ENCODE assay signal across 9 mouse cellular contexts in genomic region chr2:165281779-165282311, GRCm38 (mm10). TPM values are rescaled to one million over a fixed set of nuclear protein-coding genes. Genes with fewer than 3 reads are reported as not detected.
A peak's percentile ranks its signal among the peaks of the same experiment; 100 is the strongest.
DNase-seq lines count a peak whose midpoint lies in the region; ATAC-seq and TF ChIP-seq lines count a peak whose summit lies in the region.
"Had no signal": no experiment of that assay in that cellular context is flagged by ENCODE, and none has a peak within 500 bp of the region (broad histone marks: within the 10 kb centered on the region; RNA-seq: fewer than 3 reads in every experiment).

No protein-coding gene starts in this region.

- 69% methylated on average over 6 of the region's 6 CpGs for WGBS in limb, embryonic 12.5 days
- whole genome bisulfite sequencing in limb, embryonic 10.5 days = 64% methylated on average over 6 of the region's 6 CpGs
- 41% methylated on average over 4 of the region's 6 CpGs for WGBS in heart, embryonic 16.5 days
- WGBS in small intestine, adult 2 months = 22% methylated on average over 6 of the region's 6 CpGs

- H3K36me3 ChIP-seq in limb, embryonic 12.5 days = peaks cover 62% of the 10 kb centered on the region
- H3K36me3 ChIP-seq in limb, embryonic 10.5 days = peaks cover 57% of the 10 kb centered on the region
- H3K36me3 ChIP-seq in heart, embryonic 16.5 days (ENCODE audit: control insufficient read depth, insufficient read depth) = peaks cover 7% of the 10 kb centered on the region; the same call in 1 of the 2 replicates
- peaks cover 51% of the 10 kb centered on the region for H3K36me3 ChIP-seq in small intestine, adult 2 months (ENCODE audit: control insufficient read depth, insufficient read depth, low read length)

- ATAC-seq in limb, embryonic 12.5 days (ENCODE audit: insufficient number of reproducible peaks, insufficient read depth, low FRiP score, low TSS enrichment, low read depth) = no peak
- ATAC-seq in heart, embryonic 16.5 days (replicated peaks; ENCODE audit: extremely low read depth, insufficient read depth, low FRiP score) = 0 out of 2 replicates have a peak, but pooled peaks have one; percentile 29
- ATAC-seq: forebrain, postnatal 0 days had no signal

- TF ChIP-seq CTCF in small intestine, adult 2 months (IDR thresholded peaks at IDR 0.05; ENCODE audit: extremely low read depth, insufficient read length, insufficient replicate concordance, low read depth, low read length) = no peak

- H3K4me2 ChIP-seq in limb, embryonic 12.5 days = no peak overlapping the region
- H3K4me2 ChIP-seq in heart, embryonic 16.5 days (ENCODE audit: low read depth, low read length) = no peak overlapping the region

- H3K4me3 ChIP-seq in limb, embryonic 12.5 days (replicated peaks) = no peak overlapping the region
- no peak overlapping the region for H3K4me3 ChIP-seq in limb, embryonic 10.5 days
- no peak overlapping the region for H3K4me3 ChIP-seq in heart, embryonic 16.5 days (ENCODE audit: low read length)
- no peak overlapping the region for H3K4me3 ChIP-seq in small intestine, adult 2 months (ENCODE audit: low read depth, low read length)

- no peaks in the 10 kb centered on the region for H3K27me3 ChIP-seq in limb, embryonic 12.5 days
- H3K27me3 ChIP-seq in limb, embryonic 10.5 days (ENCODE audit: low read depth, poor library complexity, severe bottlenecking) = no peaks in the 10 kb centered on the region
- H3K27me3 ChIP-seq in heart, embryonic 16.5 days (ENCODE audit: control insufficient read depth, insufficient read depth, low read length) = no peaks in the 10 kb centered on the region
- H3K27me3 ChIP-seq in small intestine, adult 2 months (ENCODE audit: control insufficient read depth, insufficient read depth, low read length) = no peaks in the 10 kb centered on the region

- peaks cover 9% of the 10 kb centered on the region for H3K4me1 ChIP-seq in limb, embryonic 12.5 days (replicated peaks)
- peaks cover 20% of the 10 kb centered on the region for H3K4me1 ChIP-seq in limb, embryonic 10.5 days
- peaks cover 5% of the 10 kb centered on the region for H3K4me1 ChIP-seq in heart, embryonic 16.5 days (ENCODE audit: control insufficient read depth, insufficient read depth, low read length)
- peaks cover 35% of the 10 kb centered on the region for H3K4me1 ChIP-seq in small intestine, adult 2 months (ENCODE audit: control insufficient read depth, insufficient read depth, insufficient read length, low read length)

- H3K27ac ChIP-seq in limb, embryonic 12.5 days = no peak overlapping the region
- no peak overlapping the region for H3K27ac ChIP-seq in limb, embryonic 10.5 days
- H3K27ac ChIP-seq in heart, embryonic 16.5 days (ENCODE audit: low read length) = no peak overlapping the region
- peak overlapping the region; percentile 76 for H3K27ac ChIP-seq in small intestine, adult 2 months (ENCODE audit: insufficient read depth, low read depth, low read length)

- H3K9me3 ChIP-seq in limb, embryonic 12.5 days = no peaks in the 10 kb centered on the region
- no peaks in the 10 kb centered on the region for H3K9me3 ChIP-seq in limb, embryonic 10.5 days (replicated peaks)
- no peaks in the 10 kb centered on the region for H3K9me3 ChIP-seq in heart, embryonic 16.5 days (replicated peaks; ENCODE audit: control insufficient read depth, low read length)

- H3K9ac ChIP-seq in limb, embryonic 12.5 days (replicated peaks) = 0 out of 2 replicates have a peak overlapping the region, but pooled peaks have one; percentile 8
- no peak overlapping the region for H3K9ac ChIP-seq in heart, embryonic 16.5 days (ENCODE audit: low read length)
- H3K9ac ChIP-seq: forebrain, postnatal 0 days had no signal

- no peak for DNase-seq in limb, embryonic 10.5 days (ENCODE audit: low spot score)
- DNase-seq in cerebellum, adult 8-10 months = peak; percentile 47
- DNase-seq in kidney, postnatal 14 days = no peak
- no peak for DNase-seq in testis, postnatal 10 days (ENCODE audit: low spot score)
- DNase-seq: forebrain, postnatal 0 days; kidney, adult 9 months had no signal

- TF ChIP-seq POLR2A in small intestine, adult 2 months (IDR thresholded peaks at IDR 0.05; ENCODE audit: low read depth, low read length) = no peak

RNA-seq across cellular contexts. Expression of gene Slc35c2, which starts 5.8 kb away (rescaled TPM):
- 47.2 and 48.3 TPM in 2 replicates for polyA plus RNA-seq in limb, embryonic 12.5 days (2016; fragmentation: Nextera tagmentation; extraction: Ambion mirVana)
- polyA plus RNA-seq in limb, embryonic 10.5 days (2016; fragmentation: Nextera tagmentation; extraction: Ambion mirVana) = 61.3 and 65.5 TPM in 2 replicates
- 40.4 and 43.9 TPM in 2 replicates for polyA plus RNA-seq in heart, embryonic 16.5 days (2015; fragmentation: Nextera tagmentation; extraction: Ambion mirVana)
- 103 and 171 TPM in 2 replicates for polyA plus RNA-seq in small intestine, adult 2 months (2012; rRNA removed)

RNA-seq across cellular contexts. Expression of gene Elmo2, which starts 44.4 kb away (rescaled TPM):
- polyA plus RNA-seq in limb, embryonic 12.5 days (2016; fragmentation: Nextera tagmentation; extraction: Ambion mirVana) = 83.2 and 88.4 TPM in 2 replicates
- polyA plus RNA-seq in limb, embryonic 10.5 days (2016; fragmentation: Nextera tagmentation; extraction: Ambion mirVana) = 76.9 and 94.2 TPM in 2 replicates
- 44.9 and 46.2 TPM in 2 replicates for polyA plus RNA-seq in heart, embryonic 16.5 days (2015; fragmentation: Nextera tagmentation; extraction: Ambion mirVana)
- polyA plus RNA-seq in small intestine, adult 2 months (2012; rRNA removed) = 34.3 and 66.1 TPM in 2 replicates

RNA-seq across cellular contexts. Expression of gene Cdh22, which starts 47.2 kb away (rescaled TPM):
- polyA plus RNA-seq in limb, embryonic 12.5 days (2016; fragmentation: Nextera tagmentation; extraction: Ambion mirVana) = 0.90 and 1.9 TPM in 2 replicates
- polyA plus RNA-seq in limb, embryonic 10.5 days (2016; fragmentation: Nextera tagmentation; extraction: Ambion mirVana) = 0.46 and 0.94 TPM in 2 replicates
- polyA plus RNA-seq in heart, embryonic 16.5 days (2015; fragmentation: Nextera tagmentation; extraction: Ambion mirVana) = 0.11 and 0.19 TPM in 2 replicates
- 0.08 and 0.42 TPM in 2 replicates for polyA plus RNA-seq in small intestine, adult 2 months (2012; rRNA removed)
